Mouse (Mus musculus) hindbrain, embryonic 11.5 days (tissue): ENCODE results near the gene Tdrd12. TPM values are rescaled to one million over a fixed set of nuclear protein-coding genes. Genes with fewer than 3 reads are reported as not detected.

ENCODE experiments used
- ATAC-seq: fragments of 200-750 bp; cut with Nextera tagmentation; 2 replicates; pipeline ENCODE4 v1.8.0; 2017; ENCODE audit warnings: mild to moderate bottlenecking, moderate TSS enrichment, moderate library complexity; ENCODE audit not compliant: low FRiP score
- DNase-seq: peaks from one replicate; pipeline ENCODE4 v3.0.0-alpha.2; 2015; ENCODE audit warnings: low spot score
- H3K27ac ChIP-seq: fragments of 300-500 bp; sonication (generic); 2 replicates; pipeline ENCODE4 v1.5.1; 2014; ENCODE audit warnings: mild to moderate bottlenecking, low read depth, low read length
- H3K27me3 ChIP-seq: fragments of 300-500 bp; sonication (generic); 2 replicates; pipeline ENCODE4 v1.6.1; 2014; ENCODE audit warnings: mild to moderate bottlenecking, low read length, moderate library complexity, mixed read lengths; ENCODE audit not compliant: control insufficient read depth, insufficient read depth
- H3K36me3 ChIP-seq: fragments of 300-500 bp; sonication (generic); 2 replicates; pipeline ENCODE4 v1.6.1; 2014; ENCODE audit warnings: mild to moderate bottlenecking, low read length, moderate library complexity, mixed read lengths; ENCODE audit not compliant: control insufficient read depth, insufficient read depth
- H3K4me1 ChIP-seq: fragments of 300-500 bp; sonication (generic); replicated peaks from 2 replicates; pipeline ENCODE4 v1.6.1; 2014; ENCODE audit warnings: low read length, mixed read lengths; ENCODE audit not compliant: control insufficient read depth, insufficient read depth
- H3K4me2 ChIP-seq: fragments of 300-500 bp; sonication (generic); replicated peaks from 2 replicates; pipeline ENCODE4 v1.6.1; 2014; ENCODE audit warnings: mild to moderate bottlenecking, low read depth, low read length
- H3K4me3 ChIP-seq: fragments of 300-500 bp; sonication (generic); 2 replicates; pipeline ENCODE4 v1.5.1; 2014; ENCODE audit warnings: low read depth, low read length
- H3K9ac ChIP-seq: fragments of 300-500 bp; sonication (generic); 2 replicates; pipeline ENCODE4 v1.6.1; 2014; ENCODE audit warnings: low read depth, low read length
- H3K9me3 ChIP-seq: fragments of 300-500 bp; sonication (generic); 2 replicates; pipeline ENCODE4 v1.6.1; 2016; ENCODE audit warnings: low read length; ENCODE audit not compliant: control insufficient read depth
- WGBS: fragments of 180-500 bp; shearing (Covaris S2); extraction: QIAGEN DNeasy Blood & Tissue Kit; methylation state at CpG from one replicate; pipeline ENCODE4 v1.1.7; 2014; 5-methylcytosine and 5-hydroxymethylcytosine counted together
- polyA plus RNA-seq: library from polyadenylated mRNA; unstranded; fragments of >200 nt; fragmentation: Nextera tagmentation; extraction: Ambion mirVana; gene quantifications from 2 replicates; pipeline ENCODE4 v1.2.1, GENCODE M21; 2014

Tdrd12 gene
- 0.32 and 0.36 TPM in 2 replicates for polyA plus RNA-seq

GRCm38 (mm10) chr7:35537562-35537961, at the start of gene Tdrd12:
Tdrd12 (minus strand) TSS chr7:35537745.
- H3K27me3 ChIP-seq = no peaks in the 10 kb centered on the region
- H3K9me3 ChIP-seq = no peaks in the 10 kb centered on the region
- no peaks in the 10 kb centered on the region for H3K36me3 ChIP-seq
- ATAC-seq = no peak
- DNase-seq = no peak
- no peaks in the 10 kb centered on the region for H3K4me1 ChIP-seq
- H3K4me3 ChIP-seq = no peak within 1 kb of the TSS
- H3K9ac ChIP-seq = no peak within 1 kb of the TSS
- H3K27ac ChIP-seq = no peak within 1 kb of the TSS
- no peak within 1 kb of the TSS for H3K4me2 ChIP-seq
- WGBS = 87% methylated on average over 17 of the region's 17 CpGs

GRCm38 (mm10) chr7:35586906-35587445, 49.4 kb upstream of the Tdrd12 start:
- DNase-seq (no peak), ATAC-seq (no peak)
- peak overlapping the region; percentile 68 for H3K9ac ChIP-seq
- peak overlapping the region; percentile 68 for H3K4me3 ChIP-seq
- H3K27ac ChIP-seq = no peak overlapping the region
- H3K4me2 ChIP-seq = peak overlapping the region; percentile 99
- H3K4me1 ChIP-seq = peaks cover 4% of the 10 kb centered on the region
- WGBS = 24% methylated on average over 15 of the region's 15 CpGs
- no peaks in the 10 kb centered on the region for H3K9me3 ChIP-seq
- H3K27me3 ChIP-seq = peaks cover 28% of the 10 kb centered on the region
- H3K36me3 ChIP-seq = no peaks in the 10 kb centered on the region

GRCm38 (mm10) chr7:35586055-35586905, 48.7 kb upstream of the Tdrd12 start, which contains the start of gene Ankrd27:
Ankrd27 (plus strand) TSS chr7:35586244.
- peak; percentile 98 for ATAC-seq
- no peaks in the 10 kb centered on the region for H3K9me3 ChIP-seq
- H3K27ac ChIP-seq = 0 out of 2 replicates have a peak within 1 kb of the TSS, but pooled peaks have one; percentile 6
- no peaks in the 10 kb centered on the region for H3K36me3 ChIP-seq
- H3K27me3 ChIP-seq = peaks cover 28% of the 10 kb centered on the region
- DNase-seq = peak; percentile 97
- WGBS = under 1% methylated on average over 49 of the region's 49 CpGs
- peaks cover 4% of the 10 kb centered on the region for H3K4me1 ChIP-seq
- H3K4me2 ChIP-seq = peak within 1 kb of the TSS; percentile 99
- peak within 1 kb of the TSS; percentile 68 for H3K4me3 ChIP-seq
- H3K9ac ChIP-seq = peak within 1 kb of the TSS; percentile 68

GRCm38 (mm10) chr7:35585191-35586054, 47.9 kb upstream of the Tdrd12 start, which contains the start of gene Rgs9bp:
Rgs9bp (minus strand) TSS chr7:35585582.
- Histone ChIP-seq H3K27ac (0 out of 2 replicates have a peak within 1 kb of the TSS, but pooled peaks have one; percentile 6), H3K27me3 (peaks cover 28% of the 10 kb centered on the region), H3K4me1 (peaks cover 4% of the 10 kb centered on the region), H3K4me3 (peak within 1 kb of the TSS; percentile 68), H3K4me2 (peak within 1 kb of the TSS; percentile 99), H3K9me3 (no peaks in the 10 kb centered on the region), H3K9ac (peak within 1 kb of the TSS; percentile 68), H3K36me3 (no peaks in the 10 kb centered on the region)
- WGBS = 1% methylated on average over 45 of the region's 45 CpGs
- DNase-seq (peak; percentile 69), ATAC-seq (peak; percentile 71)

- Histone ChIP-seq H3K9me3 (no peaks in the 10 kb centered on the region), H3K9ac (peak overlapping the region; percentile 40; the same call in 1 of the 2 replicates), H3K27me3 (peaks cover 28% of the 10 kb centered on the region), H3K36me3 (no peaks in the 10 kb centered on the region), H3K4me2 (peak overlapping the region; percentile 99), H3K4me3 (peak overlapping the region; percentile 68), H3K4me1 (peaks cover 4% of the 10 kb centered on the region), H3K27ac (no peak overlapping the region)
- no peak for ATAC-seq
- WGBS = under 1% methylated on average over 50 of the region's 50 CpGs
- DNase-seq = no peak
Measured at GRCm38 (mm10) chr7:35584786-35585190, 47.2 kb upstream of the Tdrd12 start.

- DNase-seq = peak; percentile 37
- WGBS = 5% methylated on average over 36 of the region's 36 CpGs
Measured at GRCm38 (mm10) chr7:35584068-35584785, 46.7 kb upstream of the Tdrd12 start.

GRCm38 (mm10) chr7:35583476-35584025, 46.0 kb upstream of the Tdrd12 start:
- no peak overlapping the region for H3K9ac ChIP-seq
- DNase-seq (no peak), ATAC-seq (no peak)
- no peaks in the 10 kb centered on the region for H3K9me3 ChIP-seq
- WGBS = 17% methylated on average over 11 of the region's 11 CpGs
- peaks cover 28% of the 10 kb centered on the region for H3K27me3 ChIP-seq
- H3K4me1 ChIP-seq = peaks cover 4% of the 10 kb centered on the region
- no peaks in the 10 kb centered on the region for H3K36me3 ChIP-seq
- H3K27ac ChIP-seq = no peak overlapping the region
- no peak overlapping the region for H3K4me3 ChIP-seq
- no peak overlapping the region for H3K4me2 ChIP-seq

More at GRCm38 (mm10) chr7:35584068-35584785, 46.7 kb upstream of the Tdrd12 start:
- peak overlapping the region; percentile 40; the same call in 1 of the 2 replicates for H3K9ac ChIP-seq
- H3K27ac ChIP-seq = no peak overlapping the region
- peaks cover 28% of the 10 kb centered on the region for H3K27me3 ChIP-seq
- peak overlapping the region; percentile 99 for H3K4me2 ChIP-seq
- peaks cover 4% of the 10 kb centered on the region for H3K4me1 ChIP-seq
- no peaks in the 10 kb centered on the region for H3K36me3 ChIP-seq
- peak overlapping the region; percentile 68 for H3K4me3 ChIP-seq
- no peak for ATAC-seq
- no peaks in the 10 kb centered on the region for H3K9me3 ChIP-seq
